Mouse (Mus musculus): ENCODE measurements at regions not wholly inside any gene's neighbourhood (a gene's known extent, or its start where the extent isn't known, plus 50 kb on each side); places are given as distances from the start of the nearest gene placed in this dataset.
A peak's percentile ranks its signal among the peaks of the same experiment; 100 is the strongest.
"Not testable (repeated sequence)": the region's sequence is repeated elsewhere in the genome, so short reads cannot be mapped to it uniquely, and the experiment has no call there.

DNA sequence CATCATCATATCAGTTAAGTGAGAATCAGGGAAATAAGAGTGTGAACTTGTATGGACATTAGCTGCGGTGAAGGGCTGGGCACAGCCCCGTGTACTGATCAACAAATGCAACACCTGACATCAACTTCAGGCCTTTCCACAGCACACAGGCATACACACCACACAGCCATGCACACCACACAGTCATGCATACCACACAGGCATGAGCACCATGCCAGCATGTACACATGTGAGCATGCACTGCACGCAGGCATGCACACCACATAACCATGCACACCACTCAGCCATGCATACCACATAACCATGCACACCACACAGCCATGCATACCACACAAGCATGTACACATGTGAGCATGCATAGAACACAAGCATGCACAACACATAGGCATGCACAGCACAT lies 325.0 kb downstream of the Ajap1 start:
- no peak for DNase-seq

DNA sequence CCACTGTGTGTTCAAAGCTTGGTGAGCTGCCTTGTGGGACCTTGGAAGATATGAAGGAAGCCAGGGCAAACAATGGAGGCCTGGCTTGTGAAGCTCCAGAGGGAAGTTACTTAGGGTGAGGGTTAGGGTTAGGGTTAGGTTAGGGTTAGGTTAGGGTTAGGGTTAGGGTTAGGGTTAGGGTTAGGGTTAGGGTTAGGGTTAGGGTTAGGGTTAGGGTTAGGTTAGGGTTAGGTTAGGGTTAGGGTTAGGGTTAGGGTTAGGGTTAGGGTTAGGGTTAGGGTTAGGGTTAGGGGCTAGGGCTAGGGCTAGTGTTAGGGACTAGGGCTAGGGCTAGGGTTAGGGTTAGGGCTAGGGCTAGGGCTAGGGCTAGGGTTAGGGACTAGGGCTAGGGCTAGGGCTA lies 329.7 kb downstream of the Ajap1 start:
- DNase-seq = not testable (repeated sequence)

DNA sequence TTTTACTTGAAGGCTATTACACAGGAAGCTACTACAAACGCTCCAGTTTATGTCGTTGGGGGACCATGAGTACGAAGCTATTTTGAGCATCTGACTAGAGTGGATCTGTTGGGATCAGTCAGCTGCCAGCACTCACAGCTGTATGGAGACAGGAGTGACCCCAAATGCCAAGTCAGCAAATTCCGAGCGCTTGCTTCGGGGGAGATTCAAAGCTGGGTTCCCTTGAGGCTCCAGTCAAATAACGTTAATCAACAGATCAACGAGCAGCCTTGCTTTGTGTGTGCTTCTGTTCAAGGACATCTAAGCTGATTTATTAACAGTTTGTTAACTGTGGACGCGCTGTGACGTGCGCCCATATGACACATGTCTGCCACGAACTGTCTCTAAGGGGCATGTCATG lies 349.5 kb downstream of the Ajap1 start:
- DNase-seq = no peak

DNA sequence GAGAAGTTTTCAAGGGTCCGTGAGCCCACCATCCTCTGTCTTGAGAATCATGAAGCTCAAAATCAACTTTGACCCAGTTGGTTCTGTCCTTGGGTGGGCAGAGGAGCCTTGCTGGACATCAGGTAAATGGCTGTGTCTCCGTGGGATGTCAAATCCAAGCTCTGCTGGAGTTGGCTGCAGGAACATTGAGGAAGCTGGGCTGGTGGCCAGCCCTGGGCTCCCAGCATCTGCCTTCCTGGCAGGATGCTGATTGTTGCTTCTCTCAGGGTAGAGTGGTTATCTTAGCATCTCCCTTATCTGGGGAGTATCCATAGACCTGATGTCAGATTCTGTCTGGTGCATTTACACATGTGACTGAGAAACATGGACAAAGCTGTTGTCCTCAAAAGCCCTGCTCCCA lies 353.3 kb downstream of the Ajap1 start:
- no peak for DNase-seq

DNA sequence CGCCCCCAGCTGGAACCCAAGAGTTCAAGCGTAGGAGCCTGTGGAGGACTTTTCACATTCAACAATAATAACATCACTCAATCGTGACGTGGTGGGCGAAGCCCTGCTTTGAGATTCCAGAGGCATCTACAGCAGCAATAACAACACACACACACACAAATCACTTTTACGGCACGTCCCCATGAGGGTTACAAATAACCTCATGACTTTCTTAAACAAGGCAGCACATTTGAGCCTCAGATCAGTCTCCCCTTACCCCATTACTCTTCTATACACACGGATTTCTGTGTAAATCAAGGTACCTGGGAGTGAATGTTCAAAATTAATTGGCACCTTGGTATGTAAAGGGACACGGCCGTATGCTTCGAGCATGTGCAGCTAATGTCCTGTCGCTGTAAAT lies 354.4 kb downstream of the Ajap1 start:
- no peak for DNase-seq

DNA sequence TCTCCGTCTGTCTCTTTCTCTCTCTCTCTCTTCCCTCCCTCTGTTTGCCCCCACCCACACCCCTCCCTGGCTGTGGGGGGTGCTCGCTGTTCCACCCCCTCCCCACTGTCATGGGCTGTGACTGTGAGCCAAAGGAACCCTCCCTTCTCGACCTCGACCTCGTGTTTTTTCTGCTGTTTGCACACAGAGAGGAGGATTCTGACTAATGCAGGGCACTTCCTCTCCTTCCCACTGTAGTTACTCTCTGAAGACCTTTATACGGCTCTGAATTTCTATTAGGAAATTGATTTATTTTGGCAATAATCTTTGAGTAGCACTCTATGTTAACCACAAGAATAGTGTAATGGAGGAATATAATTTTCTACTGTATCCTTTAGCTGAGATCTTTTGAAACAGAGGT lies 362.1 kb downstream of the Ajap1 start:
- DNase-seq = no peak

DNA sequence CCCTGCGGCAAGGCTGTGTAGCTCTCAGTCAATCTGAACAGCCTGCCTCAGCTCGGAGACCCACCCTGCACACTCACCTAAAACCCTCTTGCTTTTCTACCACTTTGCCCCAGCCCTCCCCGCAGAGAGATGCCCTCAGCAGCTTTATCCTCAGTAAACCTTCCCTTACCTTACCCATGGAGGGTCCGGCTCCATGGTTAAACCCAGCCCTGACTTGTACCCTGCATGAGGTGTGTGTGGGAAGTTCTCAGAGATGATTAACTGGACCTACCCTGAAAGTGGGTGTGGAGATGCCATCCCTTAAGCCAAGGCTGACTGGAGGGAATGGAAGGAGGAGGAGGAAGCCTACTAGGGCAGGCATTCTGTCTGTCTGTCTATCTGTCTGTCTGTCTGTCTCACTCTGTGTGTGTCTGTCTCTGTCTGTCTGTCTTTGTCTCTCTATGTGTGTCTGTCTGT lies 362.9 kb downstream of the Ajap1 start:
- no peak for DNase-seq

DNA sequence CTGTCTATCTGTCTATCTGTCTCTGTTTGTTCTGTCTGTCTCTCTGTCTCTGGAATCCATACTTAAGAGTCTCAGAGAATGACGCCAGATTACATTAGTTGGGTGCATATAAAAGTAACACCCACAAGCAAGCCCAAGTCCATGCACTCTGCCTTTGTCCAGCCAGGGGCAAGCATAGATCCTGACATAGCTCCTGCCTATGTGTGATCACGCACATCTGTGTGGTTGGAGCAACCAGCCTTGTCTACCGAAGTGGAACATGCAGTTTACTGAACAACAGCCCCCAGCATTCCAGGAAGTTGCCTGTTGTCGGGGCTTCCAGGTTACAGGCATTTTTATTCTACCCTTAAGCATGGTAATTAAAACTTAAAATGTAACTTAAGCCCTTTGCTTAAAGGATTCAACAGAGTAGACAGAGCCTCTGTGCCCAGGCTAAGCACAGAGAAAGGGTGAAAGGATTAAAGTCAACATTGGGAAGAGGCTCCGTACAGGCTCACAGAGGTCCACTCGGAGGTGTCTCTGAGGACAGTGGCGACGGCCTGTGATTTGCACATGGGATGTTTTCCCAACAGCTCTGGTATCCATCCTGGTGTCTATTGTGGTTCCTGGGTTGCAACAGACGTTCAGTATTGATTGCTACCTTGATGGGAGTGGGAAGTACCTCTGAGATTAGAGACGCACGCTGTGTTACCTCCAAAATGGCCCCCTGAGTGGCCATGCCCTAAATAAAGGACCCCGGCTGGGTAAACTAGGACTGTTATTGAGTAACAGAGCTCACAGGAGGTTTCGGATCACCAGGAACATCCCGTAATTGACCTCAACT lies 363.6 kb downstream of the Ajap1 start:
- no peak for DNase-seq

DNA sequence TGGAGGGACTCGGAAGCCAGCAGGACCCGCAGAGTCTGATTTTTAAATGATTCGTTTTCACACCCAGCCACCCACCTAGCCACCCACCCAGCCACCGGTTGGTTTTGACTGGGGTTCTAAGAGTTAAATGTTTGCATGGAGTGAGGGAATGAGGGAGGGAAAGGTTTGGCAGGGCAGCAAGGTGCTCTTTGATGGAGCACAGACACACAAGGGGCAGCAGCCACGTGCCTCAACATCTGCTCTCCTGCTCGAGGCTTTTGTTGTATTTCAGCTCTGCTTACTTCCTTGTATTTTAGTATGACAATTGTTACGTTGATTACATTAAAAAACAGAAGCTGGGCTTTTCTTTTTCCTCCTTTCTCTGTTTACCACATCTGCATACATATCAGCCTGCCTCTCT lies 367.6 kb downstream of the Ajap1 start:
- no peak for DNase-seq

DNA sequence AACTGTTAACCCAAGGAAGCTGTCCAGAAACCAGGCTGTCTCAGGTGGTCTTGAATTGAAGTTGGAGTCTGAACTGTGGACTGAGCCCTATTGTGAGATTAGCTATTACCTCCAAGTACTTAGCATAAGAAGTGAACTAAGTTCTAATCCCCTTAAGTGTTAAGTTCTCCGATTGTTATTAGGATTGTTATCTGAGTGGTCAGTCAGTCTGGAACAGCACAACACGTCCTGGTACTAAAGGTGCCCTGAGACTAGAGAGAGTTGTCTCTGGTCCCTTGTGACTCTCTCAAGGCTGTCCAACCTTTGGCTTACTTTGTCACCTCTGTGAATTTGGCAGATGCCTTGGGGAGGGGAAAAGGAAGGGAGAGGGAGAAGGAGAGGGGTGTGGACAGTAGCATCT lies 369.0 kb downstream of the Ajap1 start:
- no peak for DNase-seq

DNA sequence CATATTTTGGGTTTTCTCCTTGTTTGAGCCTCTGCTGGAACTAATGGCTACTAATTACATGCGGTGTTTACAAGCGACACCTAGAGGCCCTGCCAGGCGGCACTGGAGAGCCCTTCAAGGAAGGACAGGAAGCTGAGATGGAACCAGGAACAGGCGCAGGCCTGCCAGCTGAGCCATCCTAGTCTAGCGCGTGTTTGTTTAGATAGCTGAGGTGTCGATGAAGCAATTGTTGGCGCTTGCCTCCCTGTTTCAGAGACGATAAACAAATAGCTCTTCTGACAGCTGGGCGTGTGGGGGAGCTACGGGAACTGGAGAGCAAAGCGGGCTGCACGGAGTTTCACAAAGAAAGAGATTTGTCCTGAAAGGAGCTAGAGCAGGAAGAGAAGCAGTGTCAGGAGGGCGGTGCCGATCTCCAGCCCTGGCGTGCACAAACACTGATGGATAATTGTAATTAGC lies 372.3 kb downstream of the Ajap1 start:
- DNase-seq = no peak

DNA sequence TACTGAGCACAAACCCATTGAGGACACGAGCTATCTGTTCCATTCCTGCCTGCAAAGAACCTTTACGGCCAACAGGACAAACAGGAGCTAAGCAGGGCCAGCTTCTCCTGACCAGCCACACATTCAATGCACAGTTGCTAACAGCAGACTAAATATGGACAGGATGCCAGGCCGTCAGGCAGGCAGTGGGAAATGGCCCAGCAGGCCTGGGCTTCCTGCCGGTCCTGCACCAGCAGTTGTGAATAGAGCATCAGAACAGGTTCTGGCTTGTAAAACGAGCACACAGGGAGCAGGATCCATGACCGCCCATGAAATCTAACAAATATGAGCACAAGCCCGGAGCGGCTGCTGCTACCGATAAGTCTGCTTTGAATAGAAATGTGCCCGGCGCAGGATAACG lies 384.0 kb downstream of the Ajap1 start:
- DNase-seq = no peak

DNA sequence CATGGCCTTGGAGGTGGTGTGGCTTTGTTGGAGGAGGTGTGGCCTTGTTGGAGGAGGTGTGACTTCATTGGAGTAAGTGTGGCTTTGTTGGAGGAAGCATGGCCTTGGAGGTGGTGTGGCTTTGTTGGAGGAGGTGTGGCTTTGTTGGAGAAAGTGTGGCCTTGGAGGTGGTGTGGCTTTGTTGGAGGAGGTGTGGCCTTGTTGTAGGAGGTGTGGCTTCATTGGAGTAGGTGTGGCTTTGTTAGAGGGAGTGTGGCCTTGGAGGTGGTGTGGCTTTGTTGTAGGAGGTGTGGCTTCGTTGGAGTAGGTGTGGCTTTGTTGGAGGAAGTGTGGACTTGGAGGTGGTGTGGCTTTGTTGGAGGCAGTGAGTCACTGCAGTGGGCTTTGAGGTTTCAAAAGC lies 385.0 kb downstream of the Ajap1 start:
- no peak for DNase-seq

DNA sequence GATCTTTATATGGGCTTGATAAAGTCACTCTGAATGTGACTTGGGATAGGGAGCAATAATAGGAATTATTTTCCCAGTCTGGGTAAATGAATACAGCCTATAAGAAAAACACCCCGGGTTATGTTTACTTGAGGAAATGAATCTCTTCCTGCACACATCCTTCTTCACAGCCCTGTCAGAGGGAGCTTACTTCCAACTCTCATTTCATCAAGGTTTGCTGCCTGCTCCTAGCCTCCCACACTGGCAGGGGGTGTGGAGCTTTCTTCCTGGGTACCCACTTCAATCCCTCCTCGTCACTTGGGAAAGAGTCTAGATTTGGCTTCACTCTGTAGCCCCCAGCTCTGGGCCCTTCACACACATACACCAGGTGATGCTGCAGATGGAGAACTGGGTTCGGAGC lies 389.5 kb downstream of the Ajap1 start:
- no peak for DNase-seq

DNA sequence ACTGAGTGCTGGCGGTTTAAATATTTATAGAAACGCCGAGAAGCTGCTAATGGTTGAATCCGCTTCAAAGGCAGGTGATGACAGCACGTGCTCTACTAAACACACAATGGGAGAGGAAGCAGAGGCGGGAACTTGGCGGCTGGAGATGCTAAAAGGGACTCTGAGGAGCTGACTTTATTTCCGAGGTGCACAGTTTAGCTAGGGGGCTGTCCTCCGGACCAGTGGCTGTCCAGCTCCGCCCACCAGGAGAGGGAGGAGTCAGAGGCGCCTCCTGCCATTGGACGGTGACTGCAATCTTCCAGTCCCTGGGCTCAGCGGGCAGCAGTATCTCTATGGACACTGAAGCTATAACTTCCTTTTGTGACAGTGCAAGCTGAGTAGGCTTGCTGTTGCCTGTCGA lies 400.4 kb downstream of the Ajap1 start:
- peak; percentile 12 for DNase-seq

DNA sequence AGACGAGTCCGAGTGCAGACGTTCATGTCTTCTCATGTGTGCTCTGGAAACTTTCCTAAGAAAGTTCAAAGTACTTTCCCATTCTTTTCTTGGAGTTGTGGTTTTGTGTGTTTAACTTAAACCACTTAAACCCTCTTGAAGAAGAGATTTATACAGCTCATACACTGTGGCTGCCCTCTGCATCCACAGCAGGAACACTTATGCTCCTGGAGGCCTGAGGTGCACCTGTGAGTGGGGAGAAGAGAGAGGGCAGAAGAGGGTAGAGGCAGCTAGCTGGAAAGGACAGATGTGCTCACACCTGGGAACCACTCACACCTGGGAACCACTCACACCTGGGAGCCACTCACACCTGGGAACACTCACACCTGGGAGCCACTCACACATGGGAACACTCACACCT lies 408.0 kb downstream of the Ajap1 start:
- DNase-seq = no peak

DNA sequence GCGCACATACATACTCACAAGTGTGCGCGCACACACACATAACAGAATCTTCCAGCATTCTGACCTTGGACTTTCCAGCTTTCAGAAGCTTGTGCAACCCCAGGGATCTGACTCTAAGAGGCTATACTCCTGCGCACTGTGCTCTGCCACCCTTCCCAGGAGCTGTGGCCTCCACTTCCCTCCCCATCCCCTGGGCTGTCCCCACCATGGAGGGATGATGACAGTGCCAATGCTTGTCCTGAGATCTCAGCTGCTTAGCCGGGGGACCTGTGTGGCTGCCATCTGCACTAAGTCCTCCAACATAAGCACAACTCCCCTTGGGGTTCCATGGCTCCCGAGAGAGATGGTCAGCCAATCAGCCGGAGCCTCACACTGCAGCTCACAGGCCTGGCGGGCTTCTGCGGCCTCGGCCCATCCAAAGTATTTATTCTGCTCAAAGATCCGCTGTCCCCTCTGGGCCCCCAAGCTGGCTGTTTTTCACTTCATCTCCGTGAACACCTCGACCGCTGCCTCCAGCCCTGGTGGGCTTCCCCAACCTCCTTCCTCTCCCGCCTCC lies 412.3 kb downstream of the Ajap1 start:
- DNase-seq = no peak

DNA sequence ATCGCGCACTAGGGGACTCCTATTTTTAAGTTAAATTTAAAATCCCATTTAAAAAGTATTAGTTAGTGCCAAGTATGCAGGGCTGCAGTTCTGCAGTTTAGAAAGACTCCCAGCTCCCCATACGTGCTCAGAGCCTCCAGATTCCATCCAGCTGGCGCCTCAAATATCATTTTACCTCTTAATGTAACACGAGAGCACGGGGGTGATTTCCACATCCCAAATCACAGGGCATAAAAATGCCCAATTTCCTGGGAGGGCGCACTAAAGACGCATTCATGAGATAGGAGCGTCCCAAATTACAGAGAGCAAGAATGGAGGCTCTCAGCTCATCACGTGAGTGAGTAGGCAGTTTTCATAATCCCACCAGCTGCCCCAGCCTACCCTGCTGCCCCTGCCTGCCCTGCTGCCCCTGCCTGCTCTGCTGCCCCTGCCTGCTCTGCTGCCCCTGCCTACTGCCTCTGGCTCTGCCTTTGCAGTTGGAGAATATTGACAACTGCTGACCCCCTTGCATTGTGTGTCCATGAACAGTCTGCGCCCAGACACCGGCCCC lies 414.1 kb downstream of the Ajap1 start:
- no peak for DNase-seq

DNA sequence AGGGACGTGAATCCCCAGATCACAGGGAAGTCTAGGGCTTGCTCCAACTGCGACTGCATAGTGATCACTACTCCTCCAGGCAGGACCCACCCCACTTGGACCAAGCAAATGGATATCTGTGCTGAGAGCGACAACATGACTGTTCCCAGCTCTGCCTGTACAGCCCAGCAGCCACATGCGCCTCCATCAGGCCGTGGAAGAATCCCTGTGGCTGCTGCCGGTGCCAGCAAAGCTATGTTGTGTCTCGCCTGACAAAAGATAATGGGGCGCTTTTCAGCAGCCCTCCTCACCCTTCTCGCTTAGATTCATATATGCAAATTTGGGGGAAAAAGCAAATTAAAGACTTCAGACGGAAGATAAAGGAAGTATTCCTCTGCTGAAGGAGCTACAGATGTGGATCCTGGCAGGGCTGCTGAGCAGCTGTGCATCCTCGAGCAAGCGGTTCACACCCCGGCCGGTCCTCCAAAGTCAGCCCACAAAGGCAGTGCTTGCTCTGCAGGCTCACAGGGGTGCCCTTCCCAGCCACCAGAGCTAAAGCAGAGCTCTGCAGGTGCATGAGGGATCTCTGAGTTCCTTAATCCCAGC lies 418.5 kb downstream of the Ajap1 start:
- DNase-seq = no peak

DNA sequence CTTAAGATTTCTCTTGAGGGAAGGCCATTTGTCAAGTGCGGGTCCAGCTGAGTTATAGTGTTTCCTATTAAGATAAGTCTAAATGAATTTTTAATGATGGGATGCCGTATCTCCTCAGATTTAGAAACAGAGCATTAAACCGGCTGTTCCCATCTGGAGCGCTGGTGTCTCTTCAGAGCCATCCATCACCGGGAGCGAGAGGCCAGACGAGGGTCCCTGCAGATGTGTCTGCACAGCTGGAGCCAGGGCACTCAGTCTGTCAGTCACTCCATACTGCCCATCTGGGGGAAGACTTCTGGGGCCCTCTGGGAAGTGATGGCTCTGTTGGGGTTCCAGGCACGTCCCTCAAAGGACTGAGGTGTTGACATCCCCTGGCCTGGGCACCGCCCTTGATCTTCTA lies 419.2 kb downstream of the Ajap1 start:
- DNase-seq = no peak

DNA sequence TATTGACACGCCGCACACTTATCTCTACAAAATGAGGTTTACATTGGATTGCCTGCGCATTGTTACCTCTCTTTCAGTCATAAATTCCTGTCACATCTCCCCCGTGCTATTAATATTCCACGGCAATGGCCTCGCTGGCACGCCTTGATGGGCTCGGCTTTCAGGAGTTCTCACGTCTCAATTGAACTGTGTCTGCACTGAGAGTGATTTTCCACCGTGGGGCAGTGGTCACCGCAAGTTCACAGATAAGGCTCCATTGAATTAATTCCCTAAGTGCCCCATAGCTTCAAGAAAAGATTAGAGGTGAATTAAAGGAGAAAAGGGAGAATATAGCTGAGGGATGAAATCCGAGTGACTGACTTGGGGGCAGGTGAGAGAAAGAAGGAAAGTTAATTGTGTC lies 424.5 kb downstream of the Ajap1 start:
- no peak for DNase-seq

DNA sequence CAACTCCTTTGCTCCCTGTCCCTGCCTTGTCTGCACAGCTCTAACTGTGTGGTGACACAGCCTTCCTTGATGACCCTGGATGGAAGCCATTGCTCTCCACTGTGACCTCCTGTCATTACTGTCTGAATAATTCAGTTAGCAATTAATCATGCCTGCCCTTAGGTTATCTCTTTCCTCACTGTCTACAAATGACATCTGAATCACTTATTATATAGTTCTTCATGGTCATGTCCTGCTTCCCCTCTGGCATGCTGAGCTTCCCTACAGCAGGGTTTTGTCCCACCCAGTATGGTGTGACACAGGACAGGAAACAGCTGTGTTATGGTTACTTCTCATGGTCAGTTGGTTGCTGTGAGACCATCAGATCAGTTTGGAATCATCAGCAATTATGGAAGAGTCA lies 458.9 kb downstream of the Ajap1 start:
- no peak for DNase-seq

DNA sequence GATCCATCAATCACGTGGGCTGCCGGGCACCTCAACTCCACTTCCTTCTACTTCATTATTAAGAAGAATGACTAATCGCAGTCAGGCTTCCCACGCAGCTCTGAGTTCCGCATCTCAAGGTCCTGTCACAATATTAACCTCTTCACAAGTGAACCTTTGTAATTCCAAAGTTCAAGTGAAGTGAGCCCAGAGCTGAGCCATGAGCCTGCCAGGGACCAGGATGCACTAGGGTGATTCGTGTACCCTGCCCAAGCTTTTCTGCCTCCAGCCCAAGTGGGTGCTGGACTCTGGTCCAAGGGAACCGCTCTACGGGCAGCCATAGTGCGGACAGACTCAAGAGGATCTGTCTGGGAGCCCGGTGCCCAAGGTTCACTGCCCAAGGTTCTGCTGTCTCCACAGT lies 463.4 kb downstream of the Ajap1 start:
- DNase-seq = no peak

Data from liver (tissue).